Mouse (Mus musculus) myocyte (in vitro differentiated cells): ENCODE results near the gene Gng10.

Experiments
- CEBPB ChIP-seq: IDR thresholded peaks from 2 replicates; pipeline ENCODE4 v1.6.1; 2011; ENCODE audit warnings: mild to moderate bottlenecking, moderate library complexity; ENCODE audit not compliant: poor library complexity, insufficient read depth, severe bottlenecking
- E2F4 ChIP-seq: IDR thresholded peaks from one replicate; pipeline ENCODE4 v1.6.1; 2011; ENCODE audit warnings: mild to moderate bottlenecking, control low read depth, moderate library complexity; ENCODE audit not compliant: insufficient read depth
- MAX ChIP-seq: IDR thresholded peaks from one replicate; pipeline ENCODE4 v1.6.1; 2011; ENCODE audit warnings: low read depth, mild to moderate bottlenecking, control low read depth
- MYOD1 ChIP-seq, 3 experiments: IDR thresholded peaks; one replicate each; pipeline ENCODE4 v1.6.1; 2011; ENCODE audit warnings: control low read depth in 2 of 3, low read depth in 2 of 3, mild to moderate bottlenecking in 2 of 3, moderate library complexity in 1 of 3; ENCODE audit not compliant: insufficient read length in 2 of 3, control insufficient read depth in 1 of 3
- MYOG ChIP-seq, 3 experiments: IDR thresholded peaks; one replicate each; pipeline ENCODE4 v1.6.1; 2011; ENCODE audit warnings: control low read depth in 2 of 3, low read depth in 2 of 3, mild to moderate bottlenecking in 2 of 3; ENCODE audit not compliant: insufficient read length in 2 of 3, control insufficient read depth in 1 of 3, insufficient read depth in 1 of 3
- POLR2A ChIP-seq: IDR thresholded peaks from one replicate; pipeline ENCODE4 v1.6.1; 2011; ENCODE audit warnings: low read depth, mild to moderate bottlenecking, control low read depth, moderate library complexity; ENCODE audit not compliant: insufficient read length
- POLR2AphosphoS2 ChIP-seq: IDR thresholded peaks from one replicate; pipeline ENCODE4 v1.6.1; 2011; ENCODE audit warnings: low read depth, control low read depth; ENCODE audit not compliant: insufficient read length
- SRF ChIP-seq: IDR thresholded peaks from one replicate; pipeline ENCODE4 v1.6.1; 2011; ENCODE audit warnings: low read depth; ENCODE audit not compliant: control insufficient read depth, insufficient read length
- TCF12 ChIP-seq: IDR thresholded peaks from one replicate; pipeline ENCODE4 v1.6.1; 2011; ENCODE audit warnings: mild to moderate bottlenecking, control low read depth; ENCODE audit not compliant: poor library complexity, insufficient read depth, severe bottlenecking
- TCF3 ChIP-seq: IDR thresholded peaks from one replicate; pipeline ENCODE4 v1.6.1; 2011; ENCODE audit warnings: low read depth, control low read depth; ENCODE audit not compliant: insufficient read length
- USF1 ChIP-seq: IDR thresholded peaks from one replicate; pipeline ENCODE4 v1.6.1; 2011; ENCODE audit warnings: low read depth, mild to moderate bottlenecking, control low read depth, moderate library complexity

DNA sequence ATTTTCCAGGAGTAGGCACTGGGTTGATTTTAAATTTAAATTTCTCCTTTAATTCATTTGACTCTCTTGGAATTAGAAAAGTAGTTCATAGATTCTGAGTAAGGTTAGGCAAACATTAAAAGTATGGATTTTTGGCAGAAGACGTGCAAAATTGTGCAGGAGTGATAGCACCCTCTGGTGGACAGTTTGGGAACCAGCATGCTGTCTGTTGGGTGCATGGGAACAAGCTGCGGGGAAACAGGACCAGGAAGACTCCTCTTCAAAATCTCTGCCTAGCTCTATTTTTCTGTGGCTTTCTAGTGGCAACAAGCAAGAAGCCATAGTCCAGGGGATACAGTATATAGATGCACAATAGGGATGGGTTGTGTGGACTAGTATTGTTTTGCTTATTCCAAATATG is 35.2 kb upstream of the Gng10 start:
- no peak for TF ChIP-seq POLR2A
- no peak for TF ChIP-seq MYOG (IDR thresholded peaks at IDR 0.05; ENCODE audit: control insufficient read depth in 1 of 3, insufficient read depth in 1 of 3, insufficient read length in 2 of 3, low read depth in 2 of 3)
- no peak for TF ChIP-seq MYOD1 (IDR thresholded peaks at IDR 0.05; ENCODE audit: control insufficient read depth in 1 of 3, insufficient read length in 2 of 3, low read depth in 2 of 3)
- no peak for TF ChIP-seq USF1
- TF ChIP-seq CEBPB, result no peak
- no peak for TF ChIP-seq SRF
- TF ChIP-seq TCF12, result no peak
- TF ChIP-seq POLR2AphosphoS2, result no peak
- TF ChIP-seq E2F4, result no peak
- TF ChIP-seq TCF3, result no peak
- no peak for TF ChIP-seq MAX
